Mouse (Mus musculus) left cerebral cortex, postnatal 10 days (tissue): Measurements from ENCODE around the gene Iqcd. TPM values are rescaled to one million over a fixed set of nuclear protein-coding genes. Genes with fewer than 3 reads are reported as not detected.

Source experiments
- DNase-seq, 2 experiments: peaks; one replicate each; pipeline ENCODE4 v3.0.0; 2021 to 2022; ENCODE audit warnings: low spot score in 2 of 2, mixed read lengths in 1 of 2; ENCODE audit errors: extremely low spot score in 1 of 2
- intact Hi-C: fragments of 180-260 bp; cut with DNase I; formaldehyde crosslinking; loops from one replicate; pipeline ENCODE4 v1.15.1; 2025
- total RNA-seq, 2 experiments: library from RNA; stranded (reverse); gene quantifications; 2 replicates each; pipeline ENCODE4 v1.2.3; 2021

Iqcd gene
- total RNA-seq, 2 experiments from 2014 or later: 0.36 to 0.47 TPM

DNA sequence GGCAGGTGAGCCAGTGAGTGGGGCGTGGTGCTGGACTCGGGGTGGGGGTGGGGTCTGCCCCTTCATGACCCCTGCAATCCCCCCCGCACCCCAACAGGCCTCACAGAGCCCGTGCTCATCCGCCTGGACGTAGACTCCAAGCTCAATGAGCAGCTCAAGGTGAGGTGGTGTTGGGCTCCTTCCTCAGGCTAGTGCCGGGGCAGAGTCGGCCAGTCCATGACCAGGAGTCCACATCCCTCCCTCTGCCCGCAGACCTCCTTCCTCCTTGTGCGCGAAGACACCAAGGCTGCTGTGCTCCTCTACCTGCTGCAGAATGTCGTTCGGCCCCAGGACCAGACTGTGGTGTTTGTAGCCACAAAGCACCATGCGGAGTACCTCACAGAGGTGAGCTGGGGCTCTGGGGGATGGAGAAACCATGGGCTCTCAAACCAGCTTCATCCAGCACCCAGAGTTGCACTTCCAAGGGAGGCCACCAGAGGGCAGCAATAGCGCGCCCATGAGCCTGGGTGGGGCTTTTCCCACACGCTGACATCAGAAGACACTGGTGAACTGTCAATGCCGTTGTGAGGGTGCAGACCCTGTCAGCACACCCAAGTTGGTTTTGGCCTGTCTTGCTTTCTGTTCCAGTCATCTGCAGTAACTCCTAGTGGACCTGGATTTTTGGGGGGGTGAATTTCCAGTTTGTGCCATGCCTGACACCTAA lies 31.7 kb downstream of the Iqcd start:
- intact Hi-C loops: loop anchor here (2.0 to 5.0 kb wide), 4 partner anchors 28 to 127 kb away; partner anchors contain the start of genes Oas2 and Rasal1
- DNase-seq: peak; percentile 82 to 83

DNA sequence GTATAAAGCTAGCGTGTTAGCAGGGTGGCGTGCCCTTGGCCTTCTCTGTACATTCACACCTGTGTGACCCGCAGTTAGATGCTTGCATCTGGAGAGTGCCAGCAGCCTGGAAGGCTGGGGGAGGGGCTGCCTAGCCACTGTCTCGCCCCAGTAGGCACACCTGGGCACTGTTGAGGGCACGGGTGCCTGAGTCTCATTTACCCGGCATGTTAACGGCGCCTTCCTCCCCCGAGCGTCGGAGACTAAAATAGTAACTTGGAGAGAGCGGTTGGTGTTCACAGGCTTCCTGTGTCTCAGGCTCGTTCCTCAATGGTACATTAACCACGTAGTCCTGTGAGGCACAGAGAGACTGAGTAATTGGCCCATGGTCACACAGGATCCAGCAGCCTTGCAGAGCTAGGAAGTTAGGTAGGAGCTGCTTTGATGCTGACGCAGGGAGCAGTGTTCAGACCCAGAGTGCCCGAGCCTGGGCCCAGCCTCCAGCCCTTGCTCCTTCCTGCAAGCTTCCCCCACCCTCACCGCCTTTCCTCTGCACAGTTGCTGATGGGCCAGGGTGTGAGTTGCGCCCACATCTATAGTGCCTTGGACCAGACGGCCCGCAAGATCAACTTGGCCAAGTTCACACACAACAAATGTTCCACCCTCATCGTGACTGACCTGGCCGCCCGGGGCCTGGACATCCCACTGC lies 32.4 kb downstream of the Iqcd start:
- intact Hi-C loops: loop anchor here (2.0 to 5.0 kb wide), 4 partner anchors 28 to 126 kb away; partner anchors contain the start of genes Oas2 and Rasal1
- DNase-seq: no peak

GRCm38 (mm10) chr5:120621846-120622197 lies 33.0 kb downstream of the Iqcd start:
- no peak for DNase-seq
- intact Hi-C loops: loop anchor here (2.0 to 5.0 kb wide), 4 partner anchors 27 to 125 kb away; partner anchors contain the start of genes Oas2 and Rasal1

DNA sequence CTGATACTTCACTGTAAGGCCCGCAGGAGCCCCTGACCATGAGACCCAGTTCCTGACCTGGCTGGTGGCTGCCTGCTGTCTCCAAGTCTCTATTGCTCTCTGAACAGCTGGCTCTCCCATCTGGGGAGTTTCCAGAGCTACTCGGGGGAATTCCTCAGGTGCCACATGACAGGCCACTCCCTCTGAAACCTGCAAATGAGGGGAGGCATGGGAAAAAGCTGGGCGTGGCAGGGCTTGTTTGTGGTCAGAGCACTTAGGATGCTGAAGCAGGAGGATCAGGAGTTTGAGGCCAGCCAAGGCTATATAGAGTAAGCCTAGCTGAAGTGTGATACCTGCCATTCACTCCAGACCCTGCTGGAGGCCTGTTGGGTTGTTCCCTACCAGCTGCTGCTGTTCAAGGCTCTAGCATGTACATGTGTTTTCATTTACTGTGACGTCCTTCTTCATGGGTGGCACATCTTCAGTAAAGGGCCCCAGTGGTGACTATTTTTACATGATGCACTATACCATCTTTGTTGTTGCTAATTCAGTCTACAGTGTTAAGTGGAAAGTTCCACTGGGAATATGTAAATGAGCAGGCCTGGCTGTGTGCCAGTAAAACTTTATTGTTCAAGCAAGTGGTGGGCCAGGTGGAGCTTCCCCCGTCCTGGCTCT lies 33.5 kb downstream of the Iqcd start:
- intact Hi-C loops: loop anchor here (5.0 kb wide), 1 partner anchor 125 kb away; the partner anchor contains the start of gene Oas2
- peak in 1 of 2 experiments; percentile 58 for DNase-seq

DNA sequence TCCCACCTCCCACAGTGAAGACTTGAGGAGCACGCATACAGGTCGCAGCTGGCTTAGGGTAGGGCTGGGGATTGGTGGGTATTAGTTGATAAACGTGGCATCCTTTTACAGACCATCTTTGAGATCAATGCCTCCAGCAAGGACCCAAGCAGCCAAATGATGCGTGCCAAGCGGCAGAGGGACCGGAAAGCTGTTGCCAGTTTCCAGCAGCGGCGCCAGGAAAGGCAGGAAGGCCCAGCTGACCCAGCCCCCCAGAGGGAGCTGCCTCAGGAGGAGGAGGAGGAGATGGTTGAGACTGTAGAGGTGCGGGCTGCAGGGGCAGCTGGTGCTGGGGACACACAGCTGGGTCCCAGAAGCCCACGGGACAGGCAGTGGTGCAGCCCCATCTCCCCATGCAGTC lies 35.6 kb downstream of the Iqcd start:
- no peak for DNase-seq
- intact Hi-C loops: loop anchor here (5.0 kb wide), 1 partner anchor 123 kb away; the partner anchor contains the start of gene Oas2

DNA sequence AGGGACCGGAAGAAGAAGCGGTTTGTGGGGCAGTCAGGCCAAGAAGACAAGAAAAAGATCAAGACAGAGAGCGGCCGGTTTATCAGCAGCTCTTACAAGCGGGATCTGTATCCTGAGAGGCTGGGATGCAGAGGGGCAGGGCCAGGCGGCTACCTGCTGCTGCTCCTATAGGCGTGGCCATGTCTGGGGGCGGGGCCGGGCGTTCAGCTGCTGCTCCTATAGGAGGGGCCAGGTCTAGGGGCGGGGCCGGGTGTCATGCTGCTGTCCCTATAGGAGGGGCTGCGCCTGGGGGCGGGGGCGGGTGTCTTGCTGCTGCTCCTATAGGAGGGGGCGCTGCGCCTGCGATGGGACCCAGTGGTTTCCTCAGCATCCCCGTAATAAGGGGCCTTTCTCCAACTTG lies 37.6 kb downstream of the Iqcd start:
- intact Hi-C loops: no loop called here
- DNase-seq: peak in 1 of 2 experiments; percentile 70

GRCm38 (mm10) chr5:120627515-120628300 lies 38.9 kb downstream of the Iqcd start:
- intact Hi-C loops: no loop called here
- DNase-seq: no peak

DNA sequence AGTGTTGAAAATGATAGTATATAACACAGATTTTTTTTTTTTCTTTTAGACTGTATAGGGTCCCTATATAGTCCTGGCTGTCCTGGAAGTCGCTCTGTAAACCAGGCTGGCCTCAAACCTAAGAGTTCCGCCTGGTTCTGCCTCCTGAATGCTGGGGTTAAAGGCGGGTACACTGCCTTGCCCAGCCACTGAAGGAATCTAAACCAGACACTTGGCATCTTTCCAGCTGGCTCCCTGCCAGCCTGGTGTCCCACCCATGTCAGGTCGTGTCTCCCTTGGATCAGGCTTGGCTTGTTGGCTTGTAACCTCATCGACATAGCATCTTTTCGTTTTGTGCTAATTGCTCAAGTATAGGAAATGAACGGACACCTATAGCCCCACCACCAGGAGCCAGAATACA lies 39.8 kb downstream of the Iqcd start:
- peak in 1 of 2 experiments; percentile 63 for DNase-seq
- intact Hi-C loops: no loop called here

GRCm38 (mm10) chr5:120631128-120631527 lies 42.3 kb downstream of the Iqcd start:
- DNase-seq: no peak
- intact Hi-C loops: no loop called here

DNA sequence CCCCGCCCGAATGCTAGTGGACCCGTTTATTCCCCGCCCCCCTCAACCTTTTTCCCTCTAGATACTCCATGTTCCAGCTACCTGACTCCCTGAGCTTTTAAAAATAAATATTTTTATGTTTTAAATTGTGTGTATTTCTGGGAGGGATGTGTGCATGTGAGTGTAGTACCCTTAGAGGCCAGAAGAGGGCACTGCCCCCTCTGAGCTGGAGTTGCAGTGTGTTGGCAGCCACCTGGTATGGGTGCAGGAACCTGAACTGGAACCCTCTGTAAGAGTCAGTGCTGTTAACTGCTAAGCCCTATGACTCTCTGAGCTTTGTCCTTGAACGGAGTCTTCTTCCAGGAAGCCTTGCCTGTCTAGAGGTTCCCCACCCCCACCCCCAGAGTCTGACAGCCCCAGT lies 43.1 kb downstream of the Iqcd start:
- intact Hi-C loops: no loop called here
- DNase-seq: no peak

GRCm38 (mm10) chr5:120634131-120634530 lies 45.3 kb downstream of the Iqcd start, which contains the start of gene Cfap73:
Gene Cfap73, minus strand, starts transcription at chr5:120634235.
- no peak for DNase-seq
- intact Hi-C loops: no loop called here

DNA sequence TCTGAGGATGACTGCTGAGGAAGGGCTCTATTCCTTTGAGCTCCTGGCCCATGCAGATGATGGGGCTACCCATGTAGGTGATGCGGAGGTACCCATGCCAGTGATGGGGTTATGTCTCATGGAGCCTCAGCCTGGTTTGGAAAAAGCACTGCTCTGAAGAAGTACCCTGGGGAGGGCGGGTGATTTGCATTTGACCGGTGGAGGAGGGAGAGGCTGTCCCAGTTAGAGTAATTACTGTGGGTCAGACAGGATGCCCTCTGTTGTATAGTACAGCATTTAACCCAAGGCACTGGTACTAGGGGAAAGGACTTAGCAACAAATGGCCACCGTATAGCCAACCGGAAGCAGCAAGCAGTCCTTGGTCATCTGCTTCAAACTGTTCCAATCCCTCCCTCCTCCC lies 46.0 kb downstream of the Iqcd start:
- no peak for DNase-seq
- intact Hi-C loops: no loop called here

- intact Hi-C loops: no loop called here
These were observed 46.8 kb downstream of the Iqcd start for GRCm38 (mm10) chr5:120635633-120636032.

GRCm38 (mm10) chr5:120640094-120640493 lies 51.3 kb downstream of the Iqcd start:
- intact Hi-C loops: no loop called here
- DNase-seq: no peak

More at GRCm38 (mm10) chr5:120635633-120636032, 46.8 kb downstream of the Iqcd start:
- DNase-seq: no peak

- peak in 1 of 2 experiments; percentile 71 for DNase-seq
- intact Hi-C loops: no loop called here
These were observed 54.7 kb downstream of the Iqcd start for GRCm38 (mm10) chr5:120643365-120644085.

- DNase-seq: no peak
- intact Hi-C loops: no loop called here
These were observed 55.4 kb downstream of the Iqcd start for GRCm38 (mm10) chr5:120644227-120644626.

DNA sequence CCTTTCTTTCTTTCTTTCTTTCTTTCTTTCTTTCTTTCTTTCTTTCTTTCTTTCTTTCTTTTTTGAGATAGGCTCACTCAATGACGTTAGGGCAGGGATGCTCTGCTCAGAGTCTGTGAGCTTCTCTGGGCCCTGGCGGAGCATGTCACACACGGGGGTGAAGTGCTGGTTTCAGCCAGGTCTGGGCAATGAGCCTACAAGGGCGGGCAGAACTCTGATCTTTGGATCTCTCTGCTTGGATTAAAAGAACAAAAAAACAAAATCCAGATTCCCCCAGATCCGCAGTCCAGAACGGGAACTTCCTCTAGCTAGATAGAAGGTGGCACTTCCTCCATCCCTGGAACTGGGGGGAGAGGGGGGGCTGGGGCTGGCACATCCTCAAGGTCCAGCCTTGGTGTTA lies 57.0 kb downstream of the Iqcd start:
- DNase-seq: peak in 1 of 2 experiments; percentile 53
- intact Hi-C loops: no loop called here

DNA sequence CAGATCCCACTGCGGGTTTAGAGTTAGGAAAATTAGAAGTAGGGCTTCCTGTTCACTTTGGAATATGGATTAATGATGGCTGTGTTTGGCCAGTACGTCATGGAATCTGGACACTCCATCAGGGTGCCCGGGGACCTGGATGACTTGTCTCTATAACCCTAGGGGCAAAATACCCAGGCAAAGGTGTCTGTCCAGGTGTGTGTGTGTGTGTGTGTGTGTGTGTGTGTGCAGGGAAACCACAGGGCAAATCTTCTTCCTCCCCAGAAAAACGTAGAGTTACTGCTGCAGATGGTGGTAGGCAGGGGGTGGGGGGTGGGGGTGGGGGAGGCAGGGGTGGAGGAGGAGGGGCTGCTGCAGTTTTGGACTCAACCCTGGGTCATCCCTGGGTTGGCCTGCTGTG lies 58.5 kb downstream of the Iqcd start:
- DNase-seq: no peak
- intact Hi-C loops: no loop called here
